ENCODE assay signal across 11 mouse cellular contexts in the genomic region with DNA sequence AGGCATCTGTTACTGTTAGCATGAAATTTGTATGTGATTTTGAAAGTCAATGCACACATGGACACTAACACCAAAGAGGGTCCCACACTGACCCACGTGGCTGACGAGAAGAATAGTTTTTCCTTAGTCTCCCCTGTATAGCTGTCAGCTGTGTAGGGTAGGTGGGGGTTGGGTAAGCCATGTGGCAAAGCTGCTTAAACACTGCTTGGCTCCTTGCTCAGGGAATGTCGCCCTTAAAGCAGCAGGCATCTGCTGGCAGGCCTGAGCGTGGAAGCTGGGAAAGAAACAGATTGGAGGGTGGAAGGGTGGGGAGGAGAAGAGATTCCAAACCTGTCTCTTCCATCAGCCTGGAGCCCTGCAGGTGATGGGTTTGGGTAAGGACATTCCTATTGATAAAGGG. TPM values are rescaled to one million over a fixed set of nuclear protein-coding genes. Genes with fewer than 3 reads are reported as not detected.
DNase-seq lines count a peak whose midpoint lies in the region; ATAC-seq and TF ChIP-seq lines count a peak whose summit lies in the region.
"Had no signal": no experiment of that assay in that cellular context is flagged by ENCODE, and none has a peak within 500 bp of the region (broad histone marks: within the 10 kb centered on the region; RNA-seq: fewer than 3 reads in every experiment).

No protein-coding gene starts in this region.

- no peak overlapping the region for H3K4me3 ChIP-seq in kidney, adult 2 months (ENCODE audit: insufficient read depth, low read depth, low read length)
- H3K4me3 ChIP-seq in kidney, embryonic 14.5 days (ENCODE audit: low read length): no peak overlapping the region
- no peak overlapping the region for H3K4me3 ChIP-seq in hindbrain, embryonic 16.5 days (ENCODE audit: low read length)
- no peak overlapping the region for H3K4me3 ChIP-seq in olfactory bulb, adult 2 months (ENCODE audit: insufficient read depth, low read depth, low read length)
- no peak overlapping the region for H3K4me3 ChIP-seq in liver, embryonic 11.5 days (ENCODE audit: low read depth, low read length)
- H3K4me3 ChIP-seq: embryonic facial prominence, embryonic 15.5 days had no signal

- no peaks in the 10 kb centered on the region for H3K27me3 ChIP-seq in kidney, adult 2 months (replicated peaks; ENCODE audit: control insufficient read depth, insufficient read depth, low read length)
- H3K27me3 ChIP-seq in kidney, embryonic 14.5 days (ENCODE audit: control insufficient read depth, insufficient read depth, low read length): peaks cover 8% of the 10 kb centered on the region; the same call in 1 of the 2 replicates
- H3K27me3 ChIP-seq in hindbrain, embryonic 16.5 days (replicated peaks; ENCODE audit: control insufficient read depth, insufficient read depth, low read length): no peaks in the 10 kb centered on the region
- H3K27me3 ChIP-seq in liver, embryonic 11.5 days (replicated peaks; ENCODE audit: control insufficient read depth, insufficient read depth, low read length): peaks cover 8% of the 10 kb centered on the region; the same call in 1 of the 2 replicates

- TF ChIP-seq CTCF in kidney, adult 2 months (conservative IDR thresholded peaks at IDR 0.05; ENCODE audit: insufficient read depth, insufficient read length, low read depth, low read length): no peak
- no peak for TF ChIP-seq CTCF in olfactory bulb, adult 2 months (IDR thresholded peaks at IDR 0.05; ENCODE audit: insufficient read depth, low read depth, low read length)

- peaks cover 8% of the 10 kb centered on the region; the same call in 1 of the 2 replicates for H3K4me1 ChIP-seq in kidney, adult 2 months (ENCODE audit: control insufficient read depth, insufficient read depth, low read length)
- peaks cover 11% of the 10 kb centered on the region for H3K4me1 ChIP-seq in kidney, embryonic 14.5 days (ENCODE audit: control insufficient read depth, insufficient read depth, low read length)
- peaks cover 61% of the 10 kb centered on the region for H3K4me1 ChIP-seq in hindbrain, embryonic 16.5 days (ENCODE audit: control insufficient read depth, insufficient read depth, low read depth, low read length)
- H3K4me1 ChIP-seq in olfactory bulb, adult 2 months (ENCODE audit: control insufficient read depth, insufficient read depth, low read length): peaks cover 58% of the 10 kb centered on the region
- peaks cover 18% of the 10 kb centered on the region for H3K4me1 ChIP-seq in liver, embryonic 11.5 days (replicated peaks; ENCODE audit: control insufficient read depth, insufficient read depth, low read length)

- no peaks in the 10 kb centered on the region for H3K36me3 ChIP-seq in kidney, adult 2 months (ENCODE audit: control insufficient read depth, insufficient read depth, low read length)
- H3K36me3 ChIP-seq in kidney, embryonic 14.5 days (ENCODE audit: control insufficient read depth, insufficient read depth, low read length): no peaks in the 10 kb centered on the region
- H3K36me3 ChIP-seq in hindbrain, embryonic 16.5 days (ENCODE audit: control insufficient read depth, insufficient read depth, low read length): no peaks in the 10 kb centered on the region
- no peaks in the 10 kb centered on the region for H3K36me3 ChIP-seq in liver, embryonic 11.5 days (ENCODE audit: control insufficient read depth, insufficient read depth, low read length)
- H3K36me3 ChIP-seq: embryonic facial prominence, embryonic 15.5 days had no signal

- DNase-seq in kidney, adult 2 months: peak; percentile 33
- peak; percentile 91 for DNase-seq in cerebellum, adult 9-10 months
- no peak for DNase-seq in liver, embryonic 11.5 days (ENCODE audit: low spot score)
- no peak for DNase-seq in c-Kit-positive CD71-positive TER-119-positive erythroid progenitor cells, embryonic 14.5 days (ENCODE audit: low spot score)
- DNase-seq in adipocyte (ENCODE audit: low spot score): no peak
- DNase-seq: adrenal gland, adult 2 months; thymus, postnatal 14 days had no signal

- 47% methylated on average over 4 of the region's 4 CpGs for WGBS in kidney, adult 2 months
- 56% methylated on average over 4 of the region's 4 CpGs for WGBS in kidney, embryonic 14.5 days
- 14% methylated on average over 4 of the region's 4 CpGs for WGBS in hindbrain, embryonic 16.5 days
- WGBS in olfactory bulb, adult 2 months: 4% methylated on average over 4 of the region's 4 CpGs
- WGBS in liver, embryonic 11.5 days: 41% methylated on average over 4 of the region's 4 CpGs

- no peaks in the 10 kb centered on the region for H3K9me3 ChIP-seq in kidney, embryonic 14.5 days (ENCODE audit: control insufficient read depth, low read length)
- no peaks in the 10 kb centered on the region for H3K9me3 ChIP-seq in hindbrain, embryonic 16.5 days (ENCODE audit: control insufficient read depth, low read length)
- no peaks in the 10 kb centered on the region for H3K9me3 ChIP-seq in liver, embryonic 11.5 days (ENCODE audit: control insufficient read depth, low read length)
- H3K9me3 ChIP-seq: embryonic facial prominence, embryonic 15.5 days had no signal

- H3K27ac ChIP-seq in kidney, adult 2 months (ENCODE audit: insufficient read depth, low read depth, low read length): no peak overlapping the region
- H3K27ac ChIP-seq in kidney, embryonic 14.5 days (ENCODE audit: low read depth, low read length): no peak overlapping the region
- peak overlapping the region; percentile 44; the same call in 1 of the 2 replicates for H3K27ac ChIP-seq in hindbrain, embryonic 16.5 days (ENCODE audit: low read depth, low read length)
- H3K27ac ChIP-seq in olfactory bulb, adult 2 months (ENCODE audit: insufficient read depth, low read depth, low read length): 0 out of 2 replicates have a peak overlapping the region, but pooled peaks have one; percentile 7
- H3K27ac ChIP-seq in liver, embryonic 11.5 days (ENCODE audit: low read depth, low read length): no peak overlapping the region
- H3K27ac ChIP-seq: embryonic facial prominence, embryonic 15.5 days had no signal

- no peak for TF ChIP-seq POLR2A in kidney, adult 2 months (IDR thresholded peaks at IDR 0.05; ENCODE audit: low read depth, low read length)
- no peak for TF ChIP-seq POLR2A in olfactory bulb, adult 2 months (IDR thresholded peaks at IDR 0.05; ENCODE audit: insufficient read depth, low read depth, low read length)

- no peak overlapping the region for H3K4me2 ChIP-seq in kidney, embryonic 14.5 days (replicated peaks; ENCODE audit: low read depth, low read length)
- H3K4me2 ChIP-seq in hindbrain, embryonic 16.5 days (ENCODE audit: low read length): no peak overlapping the region
- no peak overlapping the region for H3K4me2 ChIP-seq in liver, embryonic 11.5 days

- no peak for ATAC-seq in kidney, embryonic 14.5 days (ENCODE audit: low FRiP score, low TSS enrichment)
- ATAC-seq in hindbrain, embryonic 16.5 days: peak; percentile 58
- no peak for ATAC-seq in liver, embryonic 11.5 days (replicated peaks; ENCODE audit: low FRiP score)

- no peak overlapping the region for H3K9ac ChIP-seq in kidney, embryonic 14.5 days (ENCODE audit: low read depth, low read length)
- H3K9ac ChIP-seq in hindbrain, embryonic 16.5 days (ENCODE audit: low read depth, low read length): no peak overlapping the region
- no peak overlapping the region for H3K9ac ChIP-seq in liver, embryonic 11.5 days (ENCODE audit: low read depth, low read length)
- H3K9ac ChIP-seq: embryonic facial prominence, embryonic 15.5 days had no signal

RNA-seq across cellular contexts. Expression of gene Pipox, which starts 22.5 kb away (rescaled TPM):
- polyA plus RNA-seq in kidney, adult 2 months (2012; rRNA removed): 239 and 257 TPM in 2 replicates
- 3.2 and 6.2 TPM in 2 replicates for polyA plus RNA-seq in kidney, embryonic 14.5 days (2014; fragmentation: Nextera tagmentation; extraction: Ambion mirVana)
- polyA plus RNA-seq in hindbrain, embryonic 16.5 days (2015; fragmentation: Nextera tagmentation; extraction: Ambion mirVana): 5.9 and 7.7 TPM in 2 replicates
- not detected in 2 replicates for polyA plus RNA-seq in olfactory bulb, adult 2 months (2012; ENCODE audit: insufficient read depth, insufficient read length, low replicate concordance, missing spikeins)
- polyA plus RNA-seq in liver, embryonic 11.5 days (2014; fragmentation: Nextera tagmentation; extraction: Ambion mirVana): 6.9 and 7.2 TPM in 2 replicates

RNA-seq across cellular contexts. Expression of gene Sez6, which starts 59.2 kb away (rescaled TPM):
- 0.12 and 0.27 TPM in 2 replicates for polyA plus RNA-seq in kidney, adult 2 months (2012; rRNA removed)
- polyA plus RNA-seq in kidney, embryonic 14.5 days (2014; fragmentation: Nextera tagmentation; extraction: Ambion mirVana): not detected in 2 replicates
- polyA plus RNA-seq in hindbrain, embryonic 16.5 days (2015; fragmentation: Nextera tagmentation; extraction: Ambion mirVana): 132 and 156 TPM in 2 replicates
- polyA plus RNA-seq in olfactory bulb, adult 2 months (2012; ENCODE audit: insufficient read depth, insufficient read length, low replicate concordance, missing spikeins): 109 TPM in 1 of 2 replicates, not detected in the other
- 0.36 TPM in 1 of 2 replicates, not detected in the other for polyA plus RNA-seq in liver, embryonic 11.5 days (2014; fragmentation: Nextera tagmentation; extraction: Ambion mirVana)

Comparison
In these comparisons a context has a peak if more than half of its experiments do, and no peak if none do; other contexts are left out.
1. RNA of gene Pipox, which starts 22.5 kb away (polyA plus RNA-seq): 239 to 257 TPM in kidney, adult 2 months; 6.9 to 7.2 TPM in liver, embryonic 11.5 days, 3.2 to 6.2 TPM in kidney, embryonic 14.5 days, 5.9 to 7.7 TPM in hindbrain, embryonic 16.5 days and not detected in olfactory bulb, adult 2 months; every median in the first group is over 10 times any median in the second.
2. DNase-seq: peak in kidney, adult 2 months (single experiment) and cerebellum, adult 9-10 months (single experiment); none in liver, embryonic 11.5 days (single experiment), c-Kit-positive CD71-positive TER-119-positive erythroid progenitor cells, embryonic 14.5 days (single experiment) and adipocyte (single experiment).
3. H3K27ac ChIP-seq: peak in hindbrain, embryonic 16.5 days (single experiment) and olfactory bulb, adult 2 months (single experiment); none in kidney, adult 2 months (single experiment), kidney, embryonic 14.5 days (single experiment) and liver, embryonic 11.5 days (single experiment).
4. RNA of gene Sez6, which starts 59.2 kb away (polyA plus RNA-seq): 132 to 156 TPM in hindbrain, embryonic 16.5 days and 109 TPM in olfactory bulb, adult 2 months; 0.36 TPM in liver, embryonic 11.5 days, 0.12 to 0.27 TPM in kidney, adult 2 months and not detected in kidney, embryonic 14.5 days; every median in the first group is over 10 times any median in the second.